Mouse (Mus musculus) ovary, adult 18-20 months (tissue): ENCODE data around the gene Mup18.
"Not testable (repeated sequence)": the region's sequence is repeated elsewhere in the genome, so short reads cannot be mapped to it uniquely, and the experiment has no call there.

Source experiments
- DNase-seq: peaks from one replicate; pipeline ENCODE4 v3.0.0; 2022; ENCODE audit warnings: low spot score, mixed read lengths

Gene Mup18

GRCm38 (mm10) chr4:61674036-61674435, at the start of gene Mup18:
Gene Mup18 (minus strand): TSS chr4:61674136.
- not testable (repeated sequence) for DNase-seq

GRCm38 (mm10) chr4:61714296-61714695, 40.4 kb upstream of the Mup18 start:
- DNase-seq = not testable (repeated sequence)
